Mouse (Mus musculus) lung, postnatal 10 days (tissue): ENCODE measurements around the gene Tenm4.

Source experiments
- DNase-seq: peaks from one replicate; pipeline ENCODE4 v3.0.0; 2021

Gene Tenm4

GRCm38 (mm10) chr7:96170924-96171595, at the start of gene Tenm4:
Tenm4 (plus strand) TSS chr7:96171246.
- DNase-seq: no peak

- no peak for DNase-seq
Measured at GRCm38 (mm10) chr7:96130763-96131162, 40.3 kb upstream of the Tenm4 start.

- DNase-seq: no peak
Measured at GRCm38 (mm10) chr7:96131175-96131574, 39.9 kb upstream of the Tenm4 start.

GRCm38 (mm10) chr7:96136497-96136961, 34.5 kb upstream of the Tenm4 start:
- no peak for DNase-seq

- DNase-seq: no peak
Measured at GRCm38 (mm10) chr7:96141876-96142275, 29.2 kb upstream of the Tenm4 start.

GRCm38 (mm10) chr7:96142973-96143596, 28.0 kb upstream of the Tenm4 start:
- DNase-seq: peak; percentile 72

- DNase-seq: no peak
Measured at GRCm38 (mm10) chr7:96147436-96147835, 23.6 kb upstream of the Tenm4 start.

- no peak for DNase-seq
Measured at GRCm38 (mm10) chr7:96148191-96148590, 22.9 kb upstream of the Tenm4 start.

GRCm38 (mm10) chr7:96151277-96151676, 19.8 kb upstream of the Tenm4 start:
- peak; percentile 68 for DNase-seq

GRCm38 (mm10) chr7:96151961-96152360, 19.1 kb upstream of the Tenm4 start:
- no peak for DNase-seq

GRCm38 (mm10) chr7:96152431-96152830, 18.6 kb upstream of the Tenm4 start:
- DNase-seq: no peak

- DNase-seq: peak; percentile 85
Measured at GRCm38 (mm10) chr7:96152924-96153359, 18.1 kb upstream of the Tenm4 start.

- DNase-seq: peak; percentile 22
Measured at GRCm38 (mm10) chr7:96154025-96154424, 17.0 kb upstream of the Tenm4 start.

GRCm38 (mm10) chr7:96156481-96157255, 14.4 kb upstream of the Tenm4 start:
- DNase-seq: no peak

- no peak for DNase-seq
Measured at GRCm38 (mm10) chr7:96164141-96164540, 6.9 kb upstream of the Tenm4 start.

GRCm38 (mm10) chr7:96168921-96169320, 2.1 kb upstream of the Tenm4 start:
- peak; percentile 20 for DNase-seq

- DNase-seq: peak; percentile 57
Measured at GRCm38 (mm10) chr7:96171596-96172563, 834 bp downstream of the Tenm4 start.

GRCm38 (mm10) chr7:96176781-96177180, 5.7 kb downstream of the Tenm4 start:
- DNase-seq: no peak

- DNase-seq: no peak
Measured at GRCm38 (mm10) chr7:96181751-96182150, 10.7 kb downstream of the Tenm4 start.

- DNase-seq: no peak
Measured at GRCm38 (mm10) chr7:96183195-96183594, 12.1 kb downstream of the Tenm4 start.

GRCm38 (mm10) chr7:96185411-96185810, 14.4 kb downstream of the Tenm4 start:
- no peak for DNase-seq

GRCm38 (mm10) chr7:96203812-96204560, 32.9 kb downstream of the Tenm4 start:
- DNase-seq: no peak
